Mouse (Mus musculus) limb, embryonic 10.5 days (tissue): ENCODE measurements around the gene Olfr644. TPM values are rescaled to one million over a fixed set of nuclear protein-coding genes. Genes with fewer than 3 reads are reported as not detected.

Experiments used
- DNase-seq: peaks from one replicate; pipeline ENCODE4 v3.0.0-alpha.2; 2017; ENCODE audit warnings: low spot score
- H3K27ac ChIP-seq: fragments of 300-500 bp; sonication (generic); 2 replicates; pipeline ENCODE4 v1.5.1; 2016; ENCODE audit warnings: mild to moderate bottlenecking
- H3K27me3 ChIP-seq: fragments of 300-500 bp; sonication (generic); 2 replicates; pipeline ENCODE4 v1.6.1; 2016; ENCODE audit warnings: low read depth, mild to moderate bottlenecking; ENCODE audit not compliant: poor library complexity, severe bottlenecking
- H3K36me3 ChIP-seq: fragments of 300-500 bp; sonication (generic); 2 replicates; pipeline ENCODE4 v1.6.1; 2016; ENCODE audit warnings: mild to moderate bottlenecking, moderate library complexity
- H3K4me1 ChIP-seq: fragments of 300-500 bp; sonication (generic); 2 replicates; pipeline ENCODE4 v1.6.1; 2016
- H3K4me3 ChIP-seq: fragments of 300-500 bp; sonication (generic); 2 replicates; pipeline ENCODE4 v1.5.1; 2016; ENCODE audit warnings: mild to moderate bottlenecking, moderate library complexity
- H3K9me3 ChIP-seq: fragments of 300-500 bp; sonication (generic); replicated peaks from 2 replicates; pipeline ENCODE4 v1.6.1; 2016; ENCODE audit warnings: mild to moderate bottlenecking
- WGBS: fragments of 180-500 bp; shearing (Covaris S2); methylation state at CpG from one replicate; pipeline ENCODE4 v1.1.7; 2016; 5-methylcytosine and 5-hydroxymethylcytosine counted together
- polyA plus RNA-seq: library from polyadenylated mRNA; unstranded; fragments of >200 nt; fragmentation: Nextera tagmentation; extraction: Ambion mirVana; gene quantifications from 2 replicates; pipeline ENCODE4 v1.2.1, GENCODE M21; 2016

Olfr644 gene
- not detected in 2 replicates for polyA plus RNA-seq

DNA sequence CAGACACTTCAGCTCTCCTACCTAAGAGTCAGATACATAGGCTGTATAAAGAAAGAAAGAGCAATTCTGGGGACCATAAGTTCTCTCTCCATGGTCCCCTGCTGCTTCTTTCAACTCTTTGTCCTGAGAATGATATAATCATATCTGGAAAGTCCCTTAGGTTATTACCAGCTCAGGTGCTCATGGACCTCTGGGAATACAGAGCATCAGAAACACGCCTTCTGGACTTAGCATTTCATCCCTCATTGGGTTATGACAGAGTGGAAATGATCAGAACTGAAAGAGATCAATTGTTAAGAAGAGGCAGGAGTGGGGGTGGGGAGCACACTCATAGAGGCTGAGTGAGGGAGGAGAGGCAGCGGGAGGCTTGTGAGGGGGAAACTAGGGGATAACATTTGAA, at the start of gene Olfr644:
Gene Olfr644, minus strand, starts transcription at position 101 of the 400 bp plus-strand sequence.
- Histone ChIP-seq H3K27me3 (no peaks in the 10 kb centered on the region), H3K4me1 (no peaks in the 10 kb centered on the region), H3K27ac (no peak within 1 kb of the TSS), H3K4me3 (no peak within 1 kb of the TSS), H3K36me3 (no peaks in the 10 kb centered on the region), H3K9me3 (no peaks in the 10 kb centered on the region)
- WGBS = 83% methylated on average over 2 of the region's 2 CpGs
- DNase-seq = no peak

DNA sequence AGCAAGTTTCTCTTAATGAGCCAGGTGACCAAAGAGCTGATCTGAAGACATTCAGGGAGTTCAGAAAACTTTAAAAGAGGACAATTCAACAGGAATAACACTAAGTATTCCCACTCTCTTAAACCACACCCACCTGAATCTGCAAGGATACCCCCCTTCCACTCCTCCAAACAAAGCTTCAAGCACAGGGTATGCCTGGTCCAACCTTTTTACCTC, 33.0 kb upstream of the Olfr644 start, which contains the start of gene Olfr646:
Gene Olfr646, plus strand, starts transcription at position 117 of the 216 bp plus-strand sequence.
- DNase-seq = no peak
- Histone ChIP-seq H3K4me3 (no peak within 1 kb of the TSS), H3K36me3 (no peaks in the 10 kb centered on the region), H3K27ac (no peak within 1 kb of the TSS), H3K9me3 (no peaks in the 10 kb centered on the region), H3K4me1 (no peaks in the 10 kb centered on the region), H3K27me3 (no peaks in the 10 kb centered on the region)

- H3K4me1 ChIP-seq = no peaks in the 10 kb centered on the region
- WGBS = 55% methylated on average over 4 of the region's 4 CpGs
- no peak overlapping the region for H3K27ac ChIP-seq
- no peaks in the 10 kb centered on the region for H3K36me3 ChIP-seq
- H3K4me3 ChIP-seq = no peak overlapping the region
- no peaks in the 10 kb centered on the region for H3K9me3 ChIP-seq
- H3K27me3 ChIP-seq = no peaks in the 10 kb centered on the region
- DNase-seq = no peak
Observed at GRCm38 (mm10) chr7:104103913-104104756, 32.5 kb upstream of the Olfr644 start.

- WGBS = 83% methylated on average over 1 of the region's 1 CpGs
- Histone ChIP-seq H3K27ac (no peak within 1 kb of the TSS), H3K4me1 (no peaks in the 10 kb centered on the region), H3K4me3 (no peak within 1 kb of the TSS), H3K9me3 (no peaks in the 10 kb centered on the region), H3K27me3 (no peaks in the 10 kb centered on the region), H3K36me3 (no peaks in the 10 kb centered on the region)
- no peak for DNase-seq
Observed at GRCm38 (mm10) chr7:104085365-104085764, 13.7 kb upstream of the Olfr644 start, which contains the start of gene Olfr645. TSS of gene Olfr645 (minus strand) at chr7:104085465.

- DNase-seq = no peak
- 68% methylated on average over 2 of the region's 2 CpGs for WGBS
- Histone ChIP-seq H3K9me3 (no peaks in the 10 kb centered on the region), H3K4me1 (no peaks in the 10 kb centered on the region), H3K4me3 (no peak within 1 kb of the TSS), H3K27ac (no peak within 1 kb of the TSS), H3K36me3 (no peaks in the 10 kb centered on the region), H3K27me3 (no peaks in the 10 kb centered on the region)
Observed at GRCm38 (mm10) chr7:104061345-104061744, 10.3 kb downstream of the Olfr644 start, which contains the start of gene 4930516K23Rik. TSS of gene 4930516K23Rik (minus strand) at chr7:104061445.

- Histone ChIP-seq H3K36me3 (no peaks in the 10 kb centered on the region), H3K4me1 (no peaks in the 10 kb centered on the region), H3K27ac (no peak overlapping the region), H3K27me3 (no peaks in the 10 kb centered on the region), H3K4me3 (no peak overlapping the region), H3K9me3 (no peaks in the 10 kb centered on the region)
- no peak for DNase-seq
- 76% methylated on average over 1 of the region's 1 CpGs for WGBS
Observed at GRCm38 (mm10) chr7:104059215-104059614, 12.5 kb downstream of the Olfr644 start.

DNA sequence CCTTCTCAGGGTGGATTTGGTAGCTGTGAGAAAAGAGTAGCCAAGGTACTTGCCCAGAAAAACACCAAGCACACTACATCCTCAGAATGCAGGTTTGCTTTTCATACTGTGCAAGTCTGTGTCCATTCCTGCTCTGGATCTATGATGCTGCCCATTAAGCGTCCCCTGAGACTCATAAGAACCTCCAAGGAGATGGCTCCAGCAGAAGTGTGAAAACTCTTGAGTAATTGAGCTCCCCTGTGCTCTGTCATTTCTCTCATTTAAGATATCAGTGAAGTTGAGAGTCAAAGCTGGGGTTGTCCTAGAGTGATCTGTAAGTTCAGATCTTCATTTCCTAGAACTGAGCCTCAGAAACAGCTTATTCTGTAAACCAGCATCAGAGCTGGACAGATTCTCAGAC, 19.1 kb downstream of the Olfr644 start, which contains the start of gene Olfr642:
Gene Olfr642, minus strand, starts transcription at position 101 of the 400 bp plus-strand sequence.
- WGBS = 78% methylated on average over 1 of the region's 1 CpGs

GRCm38 (mm10) chr7:104050745-104051144, 20.9 kb downstream of the Olfr644 start:
- H3K4me1 ChIP-seq = no peaks in the 10 kb centered on the region
- no peaks in the 10 kb centered on the region for H3K9me3 ChIP-seq
- no peak overlapping the region for H3K27ac ChIP-seq
- DNase-seq = no peak
- H3K27me3 ChIP-seq = no peaks in the 10 kb centered on the region
- H3K4me3 ChIP-seq = no peak overlapping the region
- 88% methylated on average over 4 of the region's 4 CpGs for WGBS
- H3K36me3 ChIP-seq = no peaks in the 10 kb centered on the region

More for the DNA sequence above, 19.1 kb downstream of the Olfr644 start, which contains the start of gene Olfr642:
- no peaks in the 10 kb centered on the region for H3K27me3 ChIP-seq
- H3K4me3 ChIP-seq = no peak within 1 kb of the TSS
- no peak within 1 kb of the TSS for H3K27ac ChIP-seq
- no peak for DNase-seq
- no peaks in the 10 kb centered on the region for H3K9me3 ChIP-seq
- H3K4me1 ChIP-seq = no peaks in the 10 kb centered on the region
- no peaks in the 10 kb centered on the region for H3K36me3 ChIP-seq

DNA sequence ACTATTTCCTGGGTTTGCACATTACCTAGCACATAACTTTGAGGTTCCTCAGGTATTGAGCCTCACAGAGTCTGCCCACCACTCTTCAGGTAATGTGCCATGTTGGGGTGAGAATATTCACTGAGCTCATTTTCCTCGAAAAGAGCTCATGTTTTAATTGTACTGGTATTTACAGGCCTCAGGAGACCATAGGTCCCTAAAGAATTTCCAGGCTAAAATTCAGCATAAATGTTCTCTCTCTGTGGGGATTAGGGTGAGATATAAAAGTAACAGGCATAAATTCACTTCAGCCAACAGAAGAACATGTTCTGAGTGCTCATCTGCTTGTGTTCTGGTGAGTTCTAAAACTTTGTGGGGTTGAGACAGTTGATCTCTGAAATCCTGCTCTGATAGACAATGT, 36.5 kb downstream of the Olfr644 start, which contains the start of gene Olfr641:
Gene Olfr641, plus strand, starts transcription at position 301 of the 400 bp plus-strand sequence.
- Histone ChIP-seq H3K36me3 (no peaks in the 10 kb centered on the region), H3K9me3 (no peaks in the 10 kb centered on the region), H3K4me1 (no peaks in the 10 kb centered on the region), H3K4me3 (no peak within 1 kb of the TSS), H3K27me3 (no peaks in the 10 kb centered on the region), H3K27ac (no peak within 1 kb of the TSS)
- no peak for DNase-seq
- WGBS = 69% methylated on average over 1 of the region's 1 CpGs

- Histone ChIP-seq H3K9me3 (no peaks in the 10 kb centered on the region), H3K4me3 (no peak overlapping the region), H3K4me1 (no peaks in the 10 kb centered on the region), H3K36me3 (no peaks in the 10 kb centered on the region), H3K27ac (no peak overlapping the region), H3K27me3 (no peaks in the 10 kb centered on the region)
- 87% methylated on average over 3 of the region's 3 CpGs for WGBS
- DNase-seq = no peak
Observed at GRCm38 (mm10) chr7:104026978-104027377, 44.7 kb downstream of the Olfr644 start.

- 89% methylated on average over 6 of the region's 6 CpGs for WGBS
- DNase-seq = no peak
- Histone ChIP-seq H3K4me1 (no peaks in the 10 kb centered on the region), H3K27ac (no peak within 1 kb of the TSS), H3K4me3 (no peak within 1 kb of the TSS), H3K27me3 (no peaks in the 10 kb centered on the region), H3K9me3 (no peaks in the 10 kb centered on the region), H3K36me3 (no peaks in the 10 kb centered on the region)
Observed at GRCm38 (mm10) chr7:104025473-104025872, 46.2 kb downstream of the Olfr644 start, which contains the start of gene Olfr640. TSS of gene Olfr640 (minus strand) at chr7:104025573.

DNA sequence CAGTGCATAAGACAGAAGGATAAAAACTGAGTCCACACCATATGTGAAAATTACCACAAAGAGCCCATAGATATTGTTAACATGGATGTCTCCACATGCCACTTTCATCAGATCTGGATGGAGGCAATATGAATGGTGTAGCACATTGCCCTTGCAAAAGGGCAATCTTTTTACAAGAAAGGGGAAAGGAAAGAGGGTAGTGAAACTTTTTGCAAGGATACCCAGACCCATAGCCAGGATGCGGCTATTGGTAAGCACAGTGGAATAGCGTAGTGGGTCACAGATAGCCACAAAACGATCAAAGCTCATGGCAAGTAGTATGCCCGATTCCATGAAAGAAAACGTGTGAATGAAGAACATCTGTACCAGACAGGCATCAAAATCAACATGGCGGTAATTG, 50.0 kb downstream of the Olfr644 start:
- Histone ChIP-seq H3K27ac (no peak overlapping the region), H3K27me3 (no peaks in the 10 kb centered on the region)

DNA sequence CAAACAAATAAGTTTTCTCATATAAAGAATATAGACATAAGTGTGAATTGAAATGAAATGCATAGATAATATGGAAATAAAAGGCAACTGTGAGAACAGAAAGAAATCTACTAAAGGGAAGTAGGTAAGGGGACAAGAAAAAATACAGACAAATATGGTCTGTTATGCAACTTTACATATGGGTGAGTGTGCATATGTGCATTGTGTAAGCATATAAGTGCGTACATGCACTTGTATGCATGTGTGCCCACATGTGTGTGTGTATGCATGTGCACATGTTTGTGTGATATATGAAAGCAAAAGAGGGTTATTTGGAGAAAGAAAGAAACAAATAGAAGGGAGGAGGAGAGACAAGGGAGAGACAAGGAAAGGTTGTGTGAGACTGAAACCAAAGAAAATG, 52.7 kb downstream of the Olfr644 start:
- no peak for DNase-seq
- Histone ChIP-seq H3K4me1 (no peaks in the 10 kb centered on the region), H3K9me3 (no peaks in the 10 kb centered on the region), H3K36me3 (no peaks in the 10 kb centered on the region), H3K27ac (no peak overlapping the region), H3K27me3 (no peaks in the 10 kb centered on the region), H3K4me3 (no peak overlapping the region)
- 90% methylated on average over 1 of the region's 1 CpGs for WGBS

More for the DNA sequence above, 50.0 kb downstream of the Olfr644 start:
- Histone ChIP-seq H3K9me3 (no peaks in the 10 kb centered on the region), H3K4me3 (no peak overlapping the region), H3K36me3 (no peaks in the 10 kb centered on the region), H3K4me1 (no peaks in the 10 kb centered on the region)
- 91% methylated on average over 6 of the region's 6 CpGs for WGBS
- DNase-seq = no peak
